Mouse (Mus musculus): ENCODE results near the gene Fut2.

The Fut2 gene

GRCm38 (mm10) chr7:45666161-45666560, at the start of gene Fut2:
Fut2 (minus strand) TSS chr7:45666394.
- no peak for DNase-seq (ENCODE audit: low read depth, low spot score)

- peak; percentile 98 for DNase-seq (ENCODE audit: low read depth, low spot score)
These were observed 49.0 kb upstream of the Fut2 start, which contains the start of gene Rpl18 for GRCm38 (mm10) chr7:45715090-45715708. Rpl18 (plus strand) TSS chr7:45715457.

GRCm38 (mm10) chr7:45714630-45715089, 48.5 kb upstream of the Fut2 start:
- no peak for DNase-seq (ENCODE audit: low read depth, low spot score)

GRCm38 (mm10) chr7:45713881-45714520, 47.8 kb upstream of the Fut2 start:
- DNase-seq (ENCODE audit: low read depth, low spot score): no peak

- DNase-seq (ENCODE audit: low read depth, low spot score): no peak
These were observed 47.2 kb upstream of the Fut2 start for GRCm38 (mm10) chr7:45713396-45713795.

- no peak for DNase-seq (ENCODE audit: low read depth, low spot score)
These were observed 46.0 kb upstream of the Fut2 start for GRCm38 (mm10) chr7:45712022-45712757.

- no peak for DNase-seq (ENCODE audit: low read depth, low spot score)
These were observed 45.3 kb upstream of the Fut2 start for GRCm38 (mm10) chr7:45711316-45712021.

- no peak for DNase-seq (ENCODE audit: low read depth, low spot score)
These were observed 44.4 kb upstream of the Fut2 start for GRCm38 (mm10) chr7:45710477-45711191.

GRCm38 (mm10) chr7:45709677-45710355, 43.6 kb upstream of the Fut2 start:
- DNase-seq (ENCODE audit: low read depth, low spot score): no peak

- peak; percentile 51 for DNase-seq (ENCODE audit: low read depth, low spot score)
These were observed 42.8 kb upstream of the Fut2 start for GRCm38 (mm10) chr7:45709036-45709435.

GRCm38 (mm10) chr7:45708221-45708761, 42.1 kb upstream of the Fut2 start:
- no peak for DNase-seq (ENCODE audit: low read depth, low spot score)

GRCm38 (mm10) chr7:45707375-45707967, 41.3 kb upstream of the Fut2 start:
- DNase-seq (ENCODE audit: low read depth, low spot score): peak; percentile 94

GRCm38 (mm10) chr7:45706721-45707241, 40.6 kb upstream of the Fut2 start:
- peak; percentile 89 for DNase-seq (ENCODE audit: low read depth, low spot score)

- peak; percentile 51 for DNase-seq (ENCODE audit: low read depth, low spot score)
These were observed 39.7 kb upstream of the Fut2 start for GRCm38 (mm10) chr7:45705873-45706281.

- no peak for DNase-seq (ENCODE audit: low read depth, low spot score)
These were observed 39.3 kb upstream of the Fut2 start for GRCm38 (mm10) chr7:45705443-45705864.

- DNase-seq (ENCODE audit: low read depth, low spot score): peak; percentile 99
These were observed 38.7 kb upstream of the Fut2 start, which contains the start of gene Dbp for GRCm38 (mm10) chr7:45704730-45705442. Dbp (plus strand) TSS chr7:45705088.

GRCm38 (mm10) chr7:45704046-45704559, 37.9 kb upstream of the Fut2 start:
- DNase-seq (ENCODE audit: low read depth, low spot score): peak; percentile 82

GRCm38 (mm10) chr7:45703521-45704033, 37.4 kb upstream of the Fut2 start:
- no peak for DNase-seq (ENCODE audit: low read depth, low spot score)
